Mouse (Mus musculus) hindbrain, embryonic 15.5 days (tissue): Measurements from ENCODE around the gene Mrpl35. TPM values are rescaled to one million over a fixed set of nuclear protein-coding genes. Genes with fewer than 3 reads are reported as not detected.

Source experiments
- polyA plus RNA-seq: library from polyadenylated mRNA; unstranded; fragments of >200 nt; fragmentation: Nextera tagmentation; extraction: Ambion mirVana; gene quantifications from 2 replicates; pipeline ENCODE4 v1.2.1, GENCODE M21; 2015

Mrpl35 gene
- polyA plus RNA-seq, 1 experiment from 2014 or later = 39.8 TPM

Other genes with a start within 250 kb of the Mrpl35 start
- gene Kdm3a, start 194.0 kb downstream of the Mrpl35 start, polyA plus RNA-seq = 37.4 and 38.3 TPM in 2 replicates
- gene Reep1, start 119.4 kb downstream of the Mrpl35 start, polyA plus RNA-seq = 277 and 312 TPM in 2 replicates
- 154 and 160 TPM in 2 replicates for gene Immt, start 4.4 kb upstream of the Mrpl35 start, polyA plus RNA-seq
- gene Ptcd3, start 81.8 kb upstream of the Mrpl35 start, polyA plus RNA-seq = 77.1 and 79.9 TPM in 2 replicates
- gene Polr1a, start 82.1 kb upstream of the Mrpl35 start, polyA plus RNA-seq = 19.3 and 19.6 TPM in 2 replicates